Mouse (Mus musculus) neural tube, embryonic 13.5 days (tissue): ENCODE results near the gene Celf5. TPM values are rescaled to one million over a fixed set of nuclear protein-coding genes. Genes with fewer than 3 reads are reported as not detected.

Source experiments
- ATAC-seq: fragments of 200-750 bp; cut with Nextera tagmentation; 2 replicates; pipeline ENCODE4 v1.8.0; 2017; ENCODE audit warnings: low read depth, mild to moderate bottlenecking, moderate TSS enrichment, moderate library complexity
- H3K27ac ChIP-seq: fragments of 300-500 bp; sonication (generic); replicated peaks from 2 replicates; pipeline ENCODE4 v1.5.1; 2015; ENCODE audit warnings: moderate library complexity, mild to moderate bottlenecking, inconsistent platforms
- H3K27me3 ChIP-seq: fragments of 300-500 bp; sonication (generic); 2 replicates; pipeline ENCODE4 v1.6.1; 2015; ENCODE audit warnings: mild to moderate bottlenecking, inconsistent platforms
- H3K36me3 ChIP-seq: fragments of 300-500 bp; sonication (generic); 2 replicates; pipeline ENCODE4 v1.6.1; 2015; ENCODE audit warnings: mild to moderate bottlenecking, inconsistent platforms
- H3K4me1 ChIP-seq: fragments of 300-500 bp; sonication (generic); replicated peaks from 2 replicates; pipeline ENCODE4 v1.6.1; 2015; ENCODE audit warnings: inconsistent platforms
- H3K4me2 ChIP-seq: fragments of 300-500 bp; sonication (generic); 2 replicates; pipeline ENCODE4 v1.6.1; 2015; ENCODE audit warnings: inconsistent platforms, mild to moderate bottlenecking, moderate library complexity
- H3K4me3 ChIP-seq: fragments of 300-500 bp; sonication (generic); 2 replicates; pipeline ENCODE4 v1.5.1; 2015; ENCODE audit warnings: mild to moderate bottlenecking, inconsistent platforms
- H3K9ac ChIP-seq: fragments of 300-500 bp; sonication (generic); 2 replicates; pipeline ENCODE4 v1.6.1; 2015; ENCODE audit warnings: moderate library complexity, mild to moderate bottlenecking, inconsistent platforms
- H3K9me3 ChIP-seq: fragments of 300-500 bp; sonication (generic); 2 replicates; pipeline ENCODE4 v1.6.1; 2016; ENCODE audit warnings: inconsistent platforms
- WGBS: fragments of 180-500 bp; shearing (Covaris S2); methylation state at CpG from one replicate; pipeline ENCODE4 v1.1.7; 2015; 5-methylcytosine and 5-hydroxymethylcytosine counted together
- polyA plus RNA-seq: library from polyadenylated mRNA; unstranded; fragments of >200 nt; fragmentation: Nextera tagmentation; extraction: Ambion mirVana; gene quantifications from 2 replicates; pipeline ENCODE4 v1.2.1, GENCODE M21; 2015

Celf5 gene
- polyA plus RNA-seq, 1 experiment from 2014 or later, result 52.7 TPM

DNA sequence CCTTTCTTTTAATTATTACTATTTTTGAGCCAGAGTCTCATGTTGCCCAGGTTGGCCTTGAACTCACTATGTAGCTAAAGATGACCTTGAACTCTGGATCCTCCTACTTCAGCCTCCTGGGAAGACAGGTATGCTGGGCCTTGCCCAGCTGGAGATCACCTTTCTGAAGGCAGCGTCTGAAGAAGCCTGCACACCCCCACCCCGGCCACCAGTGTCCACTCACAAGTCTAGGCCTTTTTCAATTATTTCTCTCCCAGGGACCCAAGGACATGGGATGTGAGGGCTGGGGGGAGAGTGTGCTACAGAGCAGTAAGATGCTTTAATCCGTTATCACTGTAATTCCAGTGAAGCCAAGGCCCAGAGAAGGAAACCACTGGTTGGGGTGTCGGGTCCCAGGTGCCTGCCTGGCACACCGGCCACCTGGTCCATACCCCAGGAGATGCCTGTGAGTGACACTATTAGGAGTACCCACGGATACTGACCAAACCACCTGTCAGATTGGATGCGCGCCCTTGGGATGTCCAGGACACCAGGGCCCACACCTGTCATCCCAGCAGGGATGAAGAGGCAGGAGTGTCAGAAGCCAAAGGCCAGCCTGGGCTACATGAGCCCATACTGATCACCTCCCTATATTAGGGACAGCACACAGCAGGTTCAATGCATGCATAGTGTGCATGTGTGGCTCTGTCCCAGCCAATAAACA is 54.6 kb downstream of the Celf5 start:
- Histone ChIP-seq H3K27me3 (peaks cover 37% of the 10 kb centered on the region), H3K9me3 (no peaks in the 10 kb centered on the region), H3K4me3 (no peak overlapping the region), H3K36me3 (no peaks in the 10 kb centered on the region), H3K27ac (no peak overlapping the region), H3K9ac (no peak overlapping the region), H3K4me1 (peaks cover 64% of the 10 kb centered on the region), H3K4me2 (no peak overlapping the region)
- WGBS, result 74% methylated on average over 8 of the region's 8 CpGs
- ATAC-seq, result no peak

GRCm38 (mm10) chr10:81427327-81427726 is 55.2 kb downstream of the Celf5 start:
- ATAC-seq, result no peak
- peaks cover 37% of the 10 kb centered on the region for H3K27me3 ChIP-seq
- no peak overlapping the region for H3K27ac ChIP-seq
- peak overlapping the region; percentile 45 for H3K4me3 ChIP-seq
- H3K4me1 ChIP-seq, result peaks cover 60% of the 10 kb centered on the region
- H3K36me3 ChIP-seq, result no peaks in the 10 kb centered on the region
- H3K9me3 ChIP-seq, result no peaks in the 10 kb centered on the region
- H3K4me2 ChIP-seq, result peak overlapping the region; percentile 62
- peak overlapping the region; percentile 72 for H3K9ac ChIP-seq
- WGBS, result 32% methylated on average over 3 of the region's 3 CpGs

DNA sequence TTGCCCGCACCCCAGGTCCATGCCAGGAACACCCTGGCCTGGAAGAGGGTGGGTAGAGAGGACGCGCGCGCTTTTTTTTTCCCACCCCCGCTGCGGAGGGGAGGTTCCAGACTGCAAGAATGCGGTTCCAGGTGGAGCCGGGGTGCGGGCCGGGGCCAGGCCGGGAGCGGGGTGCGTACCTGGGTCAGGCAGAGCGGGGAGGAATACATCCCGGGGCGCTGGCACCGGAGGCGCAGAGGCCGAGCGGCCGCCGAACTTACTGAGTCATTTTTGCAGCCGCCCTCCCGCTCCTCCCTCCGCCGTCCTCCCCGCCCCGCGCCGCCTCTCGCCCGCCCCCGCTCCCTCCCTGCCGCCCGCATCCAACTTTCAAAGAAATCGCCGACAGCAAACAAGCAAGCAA is 55.6 kb downstream of the Celf5 start:
- Histone ChIP-seq H3K4me1 (peaks cover 59% of the 10 kb centered on the region), H3K4me3 (peak overlapping the region; percentile 45), H3K27ac (no peak overlapping the region), H3K4me2 (peak overlapping the region; percentile 62), H3K9me3 (no peaks in the 10 kb centered on the region), H3K36me3 (no peaks in the 10 kb centered on the region), H3K9ac (peak overlapping the region; percentile 72), H3K27me3 (peaks cover 37% of the 10 kb centered on the region)
- WGBS, result 2% methylated on average over 38 of the region's 38 CpGs
- no peak for ATAC-seq

- no peak for ATAC-seq
- H3K9me3 ChIP-seq, result no peaks in the 10 kb centered on the region
- H3K27me3 ChIP-seq, result peaks cover 37% of the 10 kb centered on the region
- 3% methylated on average over 26 of the region's 33 CpGs for WGBS
- no peaks in the 10 kb centered on the region for H3K36me3 ChIP-seq
- peak overlapping the region; percentile 62 for H3K4me2 ChIP-seq
- H3K4me1 ChIP-seq, result peaks cover 53% of the 10 kb centered on the region
- H3K27ac ChIP-seq, result no peak overlapping the region
- peak overlapping the region; percentile 72 for H3K9ac ChIP-seq
- H3K4me3 ChIP-seq, result peak overlapping the region; percentile 45
Measured at GRCm38 (mm10) chr10:81426081-81426671, 56.3 kb downstream of the Celf5 start.

- ATAC-seq, result no peak
- Histone ChIP-seq H3K27me3 (peaks cover 37% of the 10 kb centered on the region), H3K27ac (no peak overlapping the region)
Measured at GRCm38 (mm10) chr10:81425236-81425850, 57.2 kb downstream of the Celf5 start.

DNA sequence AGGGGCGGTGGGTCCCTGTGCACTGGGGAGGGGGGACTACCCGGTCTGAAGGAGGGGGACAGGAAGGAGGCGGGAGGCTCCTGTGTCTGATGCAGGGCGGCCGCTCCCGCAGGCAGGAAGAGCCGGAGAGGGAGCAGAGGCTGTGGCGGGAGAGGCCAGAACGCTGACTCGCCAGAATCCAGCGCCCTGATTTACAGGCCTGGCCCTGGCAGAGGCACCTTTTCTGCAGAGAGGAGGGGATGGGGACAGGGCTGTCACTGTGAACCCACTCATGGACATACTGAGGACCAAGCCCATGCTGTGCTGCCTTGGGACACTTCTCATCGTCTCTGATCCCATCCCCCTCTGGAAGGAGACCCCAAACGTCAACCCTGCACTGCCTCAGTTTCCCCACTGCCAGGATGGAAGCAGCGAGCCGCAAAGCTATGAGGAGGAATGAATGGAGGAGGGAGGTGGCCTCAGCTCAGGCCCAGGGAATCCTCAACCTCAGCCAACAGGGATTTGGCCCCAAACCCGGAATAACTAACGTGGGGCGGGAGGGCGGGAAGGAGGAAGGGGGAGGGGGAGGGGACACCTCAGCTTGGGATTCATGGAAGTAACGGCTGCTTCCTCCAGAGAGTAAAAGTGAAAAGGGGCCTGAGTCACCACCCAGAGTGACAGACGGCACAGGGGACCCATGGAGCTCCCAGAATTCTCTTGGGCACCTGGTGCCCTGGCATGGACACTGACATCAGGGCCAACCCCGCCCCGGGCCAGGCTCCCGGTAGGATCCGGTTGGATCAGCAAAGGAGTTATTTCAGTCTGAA is 58.1 kb downstream of the Celf5 start:
- Histone ChIP-seq H3K4me1 (peaks cover 46% of the 10 kb centered on the region), H3K9ac (peak overlapping the region; percentile 52), H3K4me3 (peak overlapping the region; percentile 45), H3K27ac (peak overlapping the region; percentile 59; the same call in 1 of the 2 replicates), H3K36me3 (peaks cover 12% of the 10 kb centered on the region; the same call in 1 of the 2 replicates), H3K9me3 (no peaks in the 10 kb centered on the region), H3K27me3 (peaks cover 37% of the 10 kb centered on the region), H3K4me2 (peak overlapping the region; percentile 62)
- ATAC-seq, result 0 out of 2 replicates have a peak, but pooled peaks have one; percentile 7
- 4% methylated on average over 25 of the region's 25 CpGs for WGBS

More at GRCm38 (mm10) chr10:81425236-81425850, 57.2 kb downstream of the Celf5 start:
- H3K4me2 ChIP-seq, result peak overlapping the region; percentile 62
- no peaks in the 10 kb centered on the region for H3K9me3 ChIP-seq
- H3K36me3 ChIP-seq, result peaks cover 3% of the 10 kb centered on the region; the same call in 1 of the 2 replicates
- H3K4me1 ChIP-seq, result peaks cover 50% of the 10 kb centered on the region
- H3K9ac ChIP-seq, result peak overlapping the region; percentile 45
- WGBS, result 23% methylated on average over 10 of the region's 10 CpGs
- H3K4me3 ChIP-seq, result peak overlapping the region; percentile 45

DNA sequence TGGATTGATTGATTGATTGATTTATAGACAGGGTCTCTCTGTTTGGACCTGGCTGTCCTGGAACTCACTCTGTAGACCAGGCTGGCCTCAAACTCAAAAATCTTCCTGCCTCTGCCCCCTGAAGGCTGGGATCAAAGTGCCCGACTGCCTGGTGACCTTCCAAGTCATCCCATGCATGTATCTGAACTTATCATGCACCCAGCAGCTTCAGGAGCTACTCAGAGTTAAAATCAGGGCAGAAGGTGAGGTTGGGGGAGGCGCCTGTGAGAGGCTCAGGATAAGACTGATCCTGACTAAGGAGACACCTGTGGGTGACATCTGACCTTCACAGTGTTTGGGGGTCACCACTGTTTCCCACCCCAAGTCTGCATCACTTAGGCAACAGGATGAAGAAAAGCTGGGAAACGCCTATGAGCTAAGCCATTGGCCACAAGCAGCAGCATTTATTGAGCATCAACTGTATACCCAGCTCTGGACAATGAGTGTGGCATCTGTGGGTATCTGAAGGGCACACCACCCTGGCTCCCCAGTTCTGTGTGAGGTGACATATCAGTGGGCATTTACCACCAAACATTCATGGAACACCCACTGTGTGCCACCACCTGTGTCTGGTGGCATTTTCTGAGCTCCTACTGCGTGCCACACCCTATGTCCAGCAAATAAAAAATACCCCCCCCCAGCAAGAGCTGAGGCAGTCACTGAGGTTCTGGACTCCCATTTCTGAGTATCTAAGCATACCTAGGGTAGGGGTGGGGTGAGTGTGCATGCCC is 58.8 kb downstream of the Celf5 start:
- no peaks in the 10 kb centered on the region for H3K9me3 ChIP-seq
- peak overlapping the region; percentile 62; the same call in 1 of the 2 replicates for H3K4me2 ChIP-seq
- ATAC-seq, result no peak
- WGBS, result 62% methylated on average over 4 of the region's 4 CpGs
- H3K36me3 ChIP-seq, result peaks cover 13% of the 10 kb centered on the region; the same call in 1 of the 2 replicates
- H3K4me1 ChIP-seq, result peaks cover 48% of the 10 kb centered on the region
- H3K27ac ChIP-seq, result peak overlapping the region; percentile 59; the same call in 1 of the 2 replicates
- no peak overlapping the region for H3K4me3 ChIP-seq
- H3K9ac ChIP-seq, result peak overlapping the region; percentile 52
- H3K27me3 ChIP-seq, result peaks cover 37% of the 10 kb centered on the region

DNA sequence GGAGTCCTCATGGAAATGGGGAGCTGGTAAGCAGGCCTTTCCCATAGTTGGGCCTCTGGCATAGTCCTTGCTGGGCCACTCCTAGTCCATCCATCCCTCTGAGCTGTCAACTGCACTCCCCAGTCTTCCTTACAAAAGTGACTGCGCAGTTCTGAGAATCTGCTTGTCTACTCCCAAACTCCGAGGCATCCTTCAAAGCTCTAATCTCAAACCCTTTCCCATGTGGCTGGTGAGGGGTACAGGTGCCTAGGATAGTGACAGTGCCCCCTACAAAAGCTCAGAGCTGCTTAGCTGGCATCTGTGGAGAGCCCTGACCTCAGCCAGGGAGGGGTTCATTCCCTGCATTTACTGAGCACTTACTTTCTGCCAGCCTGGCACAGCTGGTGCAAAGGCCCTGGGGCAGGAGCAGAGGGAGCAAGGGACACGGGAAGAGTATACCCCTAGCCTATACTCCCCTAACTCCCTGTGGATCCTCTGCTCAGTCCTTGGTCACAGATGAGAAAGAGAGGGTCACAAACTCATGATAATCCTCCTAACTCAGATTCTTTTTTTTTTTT is 59.8 kb downstream of the Celf5 start:
- H3K4me1 ChIP-seq, result peaks cover 57% of the 10 kb centered on the region
- no peak for ATAC-seq
- no peak overlapping the region for H3K4me3 ChIP-seq
- WGBS, result 71% methylated on average over 3 of the region's 3 CpGs
- no peak overlapping the region for H3K4me2 ChIP-seq
- no peak overlapping the region for H3K27ac ChIP-seq
- no peak overlapping the region for H3K9ac ChIP-seq
- H3K9me3 ChIP-seq, result no peaks in the 10 kb centered on the region
- H3K36me3 ChIP-seq, result peaks cover 13% of the 10 kb centered on the region; the same call in 1 of the 2 replicates
- peaks cover 28% of the 10 kb centered on the region for H3K27me3 ChIP-seq

GRCm38 (mm10) chr10:81422191-81422590 is 60.3 kb downstream of the Celf5 start:
- Histone ChIP-seq H3K36me3 (peaks cover 13% of the 10 kb centered on the region; the same call in 1 of the 2 replicates), H3K4me1 (peaks cover 59% of the 10 kb centered on the region), H3K4me3 (no peak overlapping the region), H3K4me2 (no peak overlapping the region), H3K27ac (no peak overlapping the region), H3K27me3 (peaks cover 23% of the 10 kb centered on the region), H3K9ac (no peak overlapping the region), H3K9me3 (no peaks in the 10 kb centered on the region)
- ATAC-seq, result no peak
- 79% methylated on average over 6 of the region's 6 CpGs for WGBS

DNA sequence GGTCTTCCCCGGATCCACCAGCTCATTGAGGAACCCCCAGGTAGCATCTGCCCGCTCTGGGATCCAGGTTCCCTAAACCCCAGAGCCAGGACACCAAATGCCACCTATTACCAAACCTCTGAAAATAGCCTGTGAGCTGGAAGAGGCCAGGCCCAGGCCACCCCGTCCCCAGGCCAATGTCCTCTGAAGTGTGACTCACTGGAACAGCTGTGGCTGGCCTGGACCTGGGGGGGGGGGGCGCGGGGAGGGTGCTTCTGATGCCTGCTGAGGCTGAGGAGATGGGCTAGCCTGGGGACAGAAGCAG is 60.8 kb downstream of the Celf5 start:
- 87% methylated on average over 5 of the region's 5 CpGs for WGBS

More for the DNA sequence above, 60.8 kb downstream of the Celf5 start:
- Histone ChIP-seq H3K9ac (no peak overlapping the region), H3K27ac (no peak overlapping the region), H3K4me1 (peaks cover 59% of the 10 kb centered on the region), H3K4me2 (no peak overlapping the region), H3K9me3 (no peaks in the 10 kb centered on the region), H3K27me3 (peaks cover 18% of the 10 kb centered on the region), H3K4me3 (no peak overlapping the region), H3K36me3 (peaks cover 13% of the 10 kb centered on the region; the same call in 1 of the 2 replicates)
- ATAC-seq, result no peak
